Mouse (Mus musculus): ENCODE measurements at regions not wholly inside any gene's neighbourhood (a gene's known extent, or its start where the extent isn't known, plus 50 kb on each side); places are given as distances from the start of the nearest gene placed in this dataset.

DNA sequence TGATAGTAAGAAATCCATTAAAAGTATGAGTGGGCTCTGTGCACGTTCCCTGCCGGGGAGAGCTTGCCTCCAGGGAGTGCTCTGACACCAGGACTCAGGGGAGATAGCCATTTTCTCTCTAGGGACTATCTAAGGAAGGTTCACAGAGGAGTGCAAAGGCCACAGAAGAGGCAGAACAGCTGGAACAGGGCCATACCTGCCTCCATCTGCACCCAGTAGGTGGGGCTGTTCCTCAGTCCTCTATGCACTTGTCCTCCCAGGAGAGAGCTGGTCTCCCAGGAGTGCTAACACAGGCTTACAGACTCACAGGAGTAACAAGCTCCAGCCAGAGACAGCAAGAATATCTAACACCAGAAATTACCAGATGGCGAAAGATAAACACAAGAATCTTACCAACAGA lies 212.7 kb downstream of the Kctd12 start:
- TF ChIP-seq CTCF (IDR thresholded peaks at IDR 0.05; ENCODE audit: borderline replicate concordance, insufficient read depth, low read depth, low read length) (peak; percentile 45), POLR2A (IDR thresholded peaks at IDR 0.05; ENCODE audit: borderline replicate concordance, insufficient read depth, low read length) (no peak)

Data from cerebellum, adult 2 months (tissue).